Mouse (Mus musculus): ENCODE measurements at regions not wholly inside any gene's neighbourhood (a gene's known extent, or its start where the extent isn't known, plus 50 kb on each side); places are given as distances from the start of the nearest gene placed in this dataset.

GRCm38 (mm10) chr6:104916787-104917186 is 424.2 kb downstream of the Cntn6 start:
- no peaks in the 10 kb centered on the region for H3K9me3 ChIP-seq (ENCODE audit: control insufficient read depth, low read length)
- no peak overlapping the region for H3K4me3 ChIP-seq (ENCODE audit: low read depth, low read length)
- H3K36me3 ChIP-seq (ENCODE audit: control insufficient read depth, insufficient read depth, low read length): no peaks in the 10 kb centered on the region
- H3K27ac ChIP-seq (ENCODE audit: low read depth, low read length): no peak overlapping the region
- no peaks in the 10 kb centered on the region for H3K27me3 ChIP-seq (ENCODE audit: control insufficient read depth, insufficient read depth, low read length)
- no peak for ATAC-seq (replicated peaks; ENCODE audit: low FRiP score)
- H3K9ac ChIP-seq (ENCODE audit: low read length): no peak overlapping the region
- H3K4me1 ChIP-seq (replicated peaks; ENCODE audit: control insufficient read depth, insufficient read depth, low read length): no peaks in the 10 kb centered on the region
- DNase-seq (ENCODE audit: low spot score): no peak
- no peak overlapping the region for H3K4me2 ChIP-seq (ENCODE audit: low read depth, low read length, severe bottlenecking)

GRCm38 (mm10) chr6:104922577-104922976 is 430.0 kb downstream of the Cntn6 start:
- Histone ChIP-seq H3K4me3 (ENCODE audit: low read depth, low read length) (no peak overlapping the region), H3K27ac (ENCODE audit: low read depth, low read length) (no peak overlapping the region), H3K27me3 (ENCODE audit: control insufficient read depth, insufficient read depth, low read length) (no peaks in the 10 kb centered on the region), H3K4me2 (ENCODE audit: low read depth, low read length, severe bottlenecking) (no peak overlapping the region), H3K4me1 (replicated peaks; ENCODE audit: control insufficient read depth, insufficient read depth, low read length) (no peaks in the 10 kb centered on the region), H3K36me3 (ENCODE audit: control insufficient read depth, insufficient read depth, low read length) (no peaks in the 10 kb centered on the region), H3K9ac (ENCODE audit: low read length) (no peak overlapping the region), H3K9me3 (ENCODE audit: control insufficient read depth, low read length) (no peaks in the 10 kb centered on the region)
- ATAC-seq (replicated peaks; ENCODE audit: low FRiP score) (no peak), DNase-seq (ENCODE audit: low spot score) (no peak)
- 98% methylated on average over 1 of the region's 1 CpGs for WGBS

GRCm38 (mm10) chr6:104926088-104926487 is 433.5 kb downstream of the Cntn6 start:
- Histone ChIP-seq H3K4me1 (replicated peaks; ENCODE audit: control insufficient read depth, insufficient read depth, low read length) (no peaks in the 10 kb centered on the region), H3K36me3 (ENCODE audit: control insufficient read depth, insufficient read depth, low read length) (no peaks in the 10 kb centered on the region), H3K27me3 (ENCODE audit: control insufficient read depth, insufficient read depth, low read length) (no peaks in the 10 kb centered on the region), H3K4me2 (ENCODE audit: low read depth, low read length, severe bottlenecking) (no peak overlapping the region), H3K27ac (ENCODE audit: low read depth, low read length) (no peak overlapping the region), H3K9ac (ENCODE audit: low read length) (no peak overlapping the region), H3K4me3 (ENCODE audit: low read depth, low read length) (no peak overlapping the region), H3K9me3 (ENCODE audit: control insufficient read depth, low read length) (no peaks in the 10 kb centered on the region)
- DNase-seq (ENCODE audit: low spot score) (no peak), ATAC-seq (replicated peaks; ENCODE audit: low FRiP score) (no peak)

GRCm38 (mm10) chr6:104930284-104930683 is 437.7 kb downstream of the Cntn6 start:
- H3K27me3 ChIP-seq (ENCODE audit: control insufficient read depth, insufficient read depth, low read length): no peaks in the 10 kb centered on the region
- no peaks in the 10 kb centered on the region for H3K9me3 ChIP-seq (ENCODE audit: control insufficient read depth, low read length)
- H3K9ac ChIP-seq (ENCODE audit: low read length): no peak overlapping the region
- ATAC-seq (replicated peaks; ENCODE audit: low FRiP score) (no peak), DNase-seq (ENCODE audit: low spot score) (no peak)
- no peak overlapping the region for H3K4me3 ChIP-seq (ENCODE audit: low read depth, low read length)
- no peaks in the 10 kb centered on the region for H3K36me3 ChIP-seq (ENCODE audit: control insufficient read depth, insufficient read depth, low read length)
- no peak overlapping the region for H3K4me2 ChIP-seq (ENCODE audit: low read depth, low read length, severe bottlenecking)
- H3K4me1 ChIP-seq (replicated peaks; ENCODE audit: control insufficient read depth, insufficient read depth, low read length): no peaks in the 10 kb centered on the region
- 86% methylated on average over 5 of the region's 5 CpGs for WGBS
- no peak overlapping the region for H3K27ac ChIP-seq (ENCODE audit: low read depth, low read length)

GRCm38 (mm10) chr6:104932153-104932552 is 439.6 kb downstream of the Cntn6 start:
- Histone ChIP-seq H3K4me2 (ENCODE audit: low read depth, low read length, severe bottlenecking) (no peak overlapping the region), H3K4me1 (replicated peaks; ENCODE audit: control insufficient read depth, insufficient read depth, low read length) (no peaks in the 10 kb centered on the region), H3K4me3 (ENCODE audit: low read depth, low read length) (no peak overlapping the region), H3K9ac (ENCODE audit: low read length) (no peak overlapping the region), H3K9me3 (ENCODE audit: control insufficient read depth, low read length) (no peaks in the 10 kb centered on the region), H3K36me3 (ENCODE audit: control insufficient read depth, insufficient read depth, low read length) (no peaks in the 10 kb centered on the region), H3K27me3 (ENCODE audit: control insufficient read depth, insufficient read depth, low read length) (no peaks in the 10 kb centered on the region), H3K27ac (ENCODE audit: low read depth, low read length) (no peak overlapping the region)
- ATAC-seq (replicated peaks; ENCODE audit: low FRiP score) (no peak), DNase-seq (ENCODE audit: low spot score) (no peak)
- 92% methylated on average over 4 of the region's 4 CpGs for WGBS

- ATAC-seq (replicated peaks; ENCODE audit: low FRiP score) (no peak), DNase-seq (ENCODE audit: low spot score) (no peak)
Observed at GRCm38 (mm10) chr6:104939134-104939533, 446.5 kb downstream of the Cntn6 start.

GRCm38 (mm10) chr6:104974517-104974916 is 481.9 kb downstream of the Cntn6 start:
- ATAC-seq (replicated peaks; ENCODE audit: low FRiP score) (no peak), DNase-seq (ENCODE audit: low spot score) (no peak)
- Histone ChIP-seq H3K36me3 (ENCODE audit: control insufficient read depth, insufficient read depth, low read length) (no peaks in the 10 kb centered on the region), H3K27me3 (ENCODE audit: control insufficient read depth, insufficient read depth, low read length) (no peaks in the 10 kb centered on the region), H3K27ac (ENCODE audit: low read depth, low read length) (no peak overlapping the region), H3K9me3 (ENCODE audit: control insufficient read depth, low read length) (no peaks in the 10 kb centered on the region), H3K4me3 (ENCODE audit: low read depth, low read length) (no peak overlapping the region), H3K4me2 (ENCODE audit: low read depth, low read length, severe bottlenecking) (no peak overlapping the region), H3K4me1 (replicated peaks; ENCODE audit: control insufficient read depth, insufficient read depth, low read length) (no peaks in the 10 kb centered on the region), H3K9ac (ENCODE audit: low read length) (no peak overlapping the region)

More at GRCm38 (mm10) chr6:104939134-104939533, 446.5 kb downstream of the Cntn6 start:
- H3K4me3 ChIP-seq (ENCODE audit: low read depth, low read length): no peak overlapping the region
- 95% methylated on average over 1 of the region's 1 CpGs for WGBS
- H3K4me2 ChIP-seq (ENCODE audit: low read depth, low read length, severe bottlenecking): no peak overlapping the region
- H3K9me3 ChIP-seq (ENCODE audit: control insufficient read depth, low read length): no peaks in the 10 kb centered on the region
- H3K4me1 ChIP-seq (replicated peaks; ENCODE audit: control insufficient read depth, insufficient read depth, low read length): no peaks in the 10 kb centered on the region
- no peaks in the 10 kb centered on the region for H3K36me3 ChIP-seq (ENCODE audit: control insufficient read depth, insufficient read depth, low read length)
- no peak overlapping the region for H3K27ac ChIP-seq (ENCODE audit: low read depth, low read length)
- H3K9ac ChIP-seq (ENCODE audit: low read length): no peak overlapping the region
- no peaks in the 10 kb centered on the region for H3K27me3 ChIP-seq (ENCODE audit: control insufficient read depth, insufficient read depth, low read length)

- no peak; the same call in 1 of the 2 replicates for ATAC-seq (replicated peaks; ENCODE audit: low FRiP score)
- no peaks in the 10 kb centered on the region for H3K36me3 ChIP-seq (ENCODE audit: control insufficient read depth, insufficient read depth, low read length)
- no peak overlapping the region for H3K9ac ChIP-seq (ENCODE audit: low read length)
Observed at GRCm38 (mm10) chr6:104984144-104984543, 491.6 kb downstream of the Cntn6 start.

GRCm38 (mm10) chr6:104989863-104990262 is 497.3 kb downstream of the Cntn6 start:
- Histone ChIP-seq H3K9me3 (ENCODE audit: control insufficient read depth, low read length) (no peaks in the 10 kb centered on the region), H3K4me2 (ENCODE audit: low read depth, low read length, severe bottlenecking) (no peak overlapping the region), H3K4me3 (ENCODE audit: low read depth, low read length) (no peak overlapping the region), H3K9ac (ENCODE audit: low read length) (no peak overlapping the region), H3K4me1 (replicated peaks; ENCODE audit: control insufficient read depth, insufficient read depth, low read length) (no peaks in the 10 kb centered on the region), H3K27ac (ENCODE audit: low read depth, low read length) (no peak overlapping the region), H3K27me3 (ENCODE audit: control insufficient read depth, insufficient read depth, low read length) (no peaks in the 10 kb centered on the region), H3K36me3 (ENCODE audit: control insufficient read depth, insufficient read depth, low read length) (no peaks in the 10 kb centered on the region)
- WGBS: 51% methylated on average over 4 of the region's 4 CpGs
- no peak for DNase-seq (ENCODE audit: low spot score)
- no peak for ATAC-seq (replicated peaks; ENCODE audit: low FRiP score)

More at GRCm38 (mm10) chr6:104984144-104984543, 491.6 kb downstream of the Cntn6 start:
- Histone ChIP-seq H3K27ac (ENCODE audit: low read depth, low read length) (no peak overlapping the region), H3K27me3 (ENCODE audit: control insufficient read depth, insufficient read depth, low read length) (no peaks in the 10 kb centered on the region), H3K9me3 (ENCODE audit: control insufficient read depth, low read length) (no peaks in the 10 kb centered on the region), H3K4me3 (ENCODE audit: low read depth, low read length) (no peak overlapping the region), H3K4me1 (replicated peaks; ENCODE audit: control insufficient read depth, insufficient read depth, low read length) (no peaks in the 10 kb centered on the region), H3K4me2 (ENCODE audit: low read depth, low read length, severe bottlenecking) (no peak overlapping the region)
- DNase-seq (ENCODE audit: low spot score): no peak
- WGBS: 53% methylated on average over 1 of the region's 1 CpGs

Measured in forebrain, embryonic 11.5 days (tissue).